Comparison of ENCODE assay signal across 1 mouse cellular context in genomic region chr2:35993481-35993880, GRCm38 (mm10).
TF ChIP-seq lines count a peak whose summit lies in the region.

No protein-coding gene starts in this region.

TF ChIP-seq in MEL, 35 proteins besides CTCF, POLR2A, EP300 and RAD21:
- TF ChIP-seq TBP (IDR thresholded peaks at IDR 0.05; ENCODE audit: low read depth, low read length) (no peak), POLR2AphosphoS5 (IDR thresholded peaks at IDR 0.05; ENCODE audit: borderline replicate concordance, low read depth, low read length) (no peak), NELFE (IDR thresholded peaks at IDR 0.05; ENCODE audit: low read depth, low read length) (no peak), ZKSCAN1 (IDR thresholded peaks at IDR 0.05; ENCODE audit: low read depth, low read length) (no peak), SIN3A (IDR thresholded peaks at IDR 0.05; ENCODE audit: low read length) (no peak), ETS1 (IDR thresholded peaks at IDR 0.05; ENCODE audit: low read depth, low read length) (no peak), GATA1 (IDR thresholded peaks at IDR 0.05; ENCODE audit: low read depth, low read length) (no peak), TCF12 (IDR thresholded peaks at IDR 0.05; ENCODE audit: low read depth, low read length) (no peak), JUND (IDR thresholded peaks at IDR 0.05; ENCODE audit: low read depth, low read length) (no peak), USF2 (IDR thresholded peaks at IDR 0.05; ENCODE audit: borderline replicate concordance in 1 of 2, insufficient read depth in 1 of 2, low read depth in 1 of 2, low read length in 2 of 2) (no peak)
